Mouse (Mus musculus): ENCODE results near the gene Cfap58.

Gene Cfap58

DNA sequence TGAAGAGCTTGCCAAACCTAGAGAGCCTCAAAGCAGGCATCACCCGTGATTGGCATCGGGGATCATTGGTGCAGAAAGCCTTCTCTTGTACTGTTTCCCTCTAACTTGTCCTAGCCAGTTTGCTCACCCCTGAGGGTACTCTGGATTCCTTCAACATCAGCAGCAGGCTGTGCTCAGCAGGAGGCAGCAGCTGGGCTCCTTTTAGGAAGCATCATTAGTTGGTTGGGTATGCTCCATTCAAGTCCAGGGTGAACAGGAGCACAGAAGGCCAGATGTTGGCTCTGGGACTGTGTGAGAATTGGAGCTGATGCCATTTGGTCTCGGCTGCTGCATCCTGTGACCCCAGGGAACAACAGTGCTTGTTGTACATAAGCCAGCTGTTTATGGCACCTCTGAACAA, 142.2 kb downstream of the Cfap58 start:
- DNase-seq (ENCODE audit: low read depth) = no peak

DNA sequence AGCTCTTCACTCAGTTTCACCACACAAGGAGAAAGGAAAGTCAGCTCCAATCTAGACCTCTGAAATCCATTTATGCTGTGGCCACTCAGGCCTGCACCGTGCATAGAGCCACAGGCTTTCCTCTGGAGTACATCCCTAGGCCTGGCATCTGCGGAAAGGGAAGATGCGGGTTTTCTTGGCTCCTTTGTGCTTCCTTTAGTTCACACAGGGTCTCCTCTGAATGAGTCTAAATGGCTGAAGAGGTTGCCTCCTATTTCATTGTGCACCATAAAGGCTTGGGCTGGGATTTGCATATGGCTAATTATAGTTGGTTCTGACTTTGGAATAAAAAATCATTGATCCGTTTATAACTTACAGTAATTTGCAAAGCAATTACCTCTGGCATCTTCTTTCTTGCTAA, 144.0 kb downstream of the Cfap58 start:
- DNase-seq (ENCODE audit: low read depth) = no peak
